Mouse (Mus musculus): ENCODE measurements around the gene Kif27.
A peak's percentile ranks its signal among the peaks of the same experiment; 100 is the strongest.

The Kif27 gene

GRCm38 (mm10) chr13:58364353-58365175 is 5.6 kb upstream of the Kif27 start:
- no peak for DNase-seq (ENCODE audit: low spot score in 2 of 2)

DNA sequence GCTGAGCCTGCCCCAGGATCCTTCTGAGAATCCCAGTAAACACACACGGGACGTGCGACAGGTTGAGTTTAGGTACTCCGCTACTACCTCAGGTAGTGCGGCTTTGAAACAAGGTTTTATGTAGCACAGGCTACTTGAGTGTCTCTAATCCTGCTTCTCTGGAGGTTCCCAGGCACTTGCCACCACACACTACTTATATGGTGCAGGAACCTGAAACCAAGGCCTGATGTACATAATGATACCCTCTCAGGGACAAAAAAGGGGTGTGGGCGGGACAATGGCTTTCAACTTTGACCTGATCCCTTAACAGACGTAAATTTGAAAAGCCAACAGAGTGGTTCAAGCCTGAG is 357 bp upstream of the Kif27 start:
- DNase-seq (ENCODE audit: low spot score in 2 of 2): no peak

DNA sequence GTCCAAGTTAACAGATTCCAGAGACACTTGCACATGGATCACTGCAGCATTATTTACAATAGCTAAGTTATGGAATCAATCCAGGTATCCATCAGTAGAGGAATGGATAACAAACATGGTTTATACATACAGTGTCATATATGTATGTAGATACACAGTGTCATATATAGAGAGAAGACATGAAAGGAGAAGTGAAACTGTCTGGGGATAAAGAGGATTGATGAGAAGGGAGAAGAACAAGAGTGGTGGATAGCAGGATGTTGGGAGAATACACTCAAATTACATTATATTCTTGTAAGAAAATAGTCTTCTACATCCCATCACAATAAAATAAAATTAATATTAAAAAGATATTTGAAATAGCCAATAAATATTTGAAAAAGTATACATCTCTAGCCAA is 5.9 kb downstream of the Kif27 start:
- DNase-seq (ENCODE audit: low spot score in 2 of 2): no peak

GRCm38 (mm10) chr13:58350606-58351005 is 8.3 kb downstream of the Kif27 start:
- no peak for DNase-seq (ENCODE audit: low spot score in 2 of 2)

- DNase-seq (ENCODE audit: low spot score in 2 of 2): peak; percentile 21 to 45
Measured at GRCm38 (mm10) chr13:58344505-58344904, 14.4 kb downstream of the Kif27 start.

- DNase-seq (ENCODE audit: low spot score in 2 of 2): no peak
Measured at GRCm38 (mm10) chr13:58337456-58337855, 21.5 kb downstream of the Kif27 start.

DNA sequence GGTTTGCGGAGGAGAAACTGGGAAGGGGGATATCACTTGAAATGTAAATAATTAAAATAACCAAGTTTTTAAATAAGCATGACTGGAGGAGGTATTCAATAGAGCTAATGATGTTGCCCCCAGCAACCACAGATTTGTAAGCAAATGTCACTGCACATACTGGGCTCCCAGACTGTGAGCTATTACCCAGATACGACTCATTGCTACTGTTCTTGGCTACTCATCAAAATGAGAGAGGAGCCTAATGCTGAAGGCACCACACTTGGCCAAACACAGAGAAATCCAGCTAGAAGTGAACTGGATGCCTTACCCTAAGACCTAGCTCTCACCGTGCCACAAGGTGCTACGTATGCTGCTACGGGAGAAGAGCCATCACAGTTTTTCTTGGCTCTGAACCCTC is 24.8 kb downstream of the Kif27 start:
- no peak for DNase-seq (ENCODE audit: low spot score in 2 of 2)

DNA sequence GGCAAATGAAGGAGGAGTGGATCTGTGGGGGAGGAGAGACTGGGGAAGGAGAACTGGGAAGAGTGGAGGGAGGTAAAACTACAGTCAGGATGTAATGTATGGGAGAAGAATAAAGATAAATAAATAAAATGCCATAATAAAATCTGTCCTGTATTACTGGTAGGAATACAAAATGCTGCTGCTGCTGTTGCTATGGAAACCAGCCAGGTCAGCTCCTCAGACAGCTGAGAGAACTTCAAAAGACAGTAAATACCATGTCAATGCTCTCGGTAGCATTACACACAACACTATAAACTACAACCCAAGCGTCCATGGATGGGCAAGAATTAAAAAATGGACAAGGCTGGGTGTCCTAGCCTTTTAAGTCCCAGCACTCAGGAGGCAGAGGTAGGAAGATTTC is 41.2 kb downstream of the Kif27 start:
- DNase-seq (ENCODE audit: low spot score in 2 of 2): peak in 1 of 2 experiments; percentile 3

DNA sequence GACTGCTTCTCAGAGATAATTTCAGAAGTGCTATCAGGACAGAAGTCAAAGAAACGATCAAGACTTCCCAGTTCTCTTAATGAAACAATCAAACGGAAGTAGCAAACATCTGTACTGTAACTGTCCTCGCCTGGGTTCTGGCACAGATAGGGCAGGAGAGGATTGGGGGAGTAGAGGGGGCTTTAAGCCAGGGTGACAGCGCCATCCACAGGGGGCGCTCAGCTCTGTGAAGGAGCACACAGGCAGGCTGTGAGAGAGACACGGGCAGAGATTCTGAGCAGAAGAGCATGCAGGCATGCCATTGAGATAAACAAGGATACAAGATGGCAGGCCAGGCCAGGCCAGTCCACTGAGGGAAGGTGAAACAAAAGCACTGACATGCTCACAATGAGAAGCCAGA is 43.9 kb downstream of the Kif27 start:
- no peak for DNase-seq (ENCODE audit: low spot score in 2 of 2)

GRCm38 (mm10) chr13:58313758-58314157 is 45.2 kb downstream of the Kif27 start:
- DNase-seq (ENCODE audit: low spot score in 2 of 2): no peak

GRCm38 (mm10) chr13:58311351-58311750 is 47.6 kb downstream of the Kif27 start:
- DNase-seq (ENCODE audit: low spot score in 2 of 2): no peak

- no peak for DNase-seq (ENCODE audit: low spot score in 2 of 2)
Measured at GRCm38 (mm10) chr13:58309499-58309898, 49.4 kb downstream of the Kif27 start.

DNA sequence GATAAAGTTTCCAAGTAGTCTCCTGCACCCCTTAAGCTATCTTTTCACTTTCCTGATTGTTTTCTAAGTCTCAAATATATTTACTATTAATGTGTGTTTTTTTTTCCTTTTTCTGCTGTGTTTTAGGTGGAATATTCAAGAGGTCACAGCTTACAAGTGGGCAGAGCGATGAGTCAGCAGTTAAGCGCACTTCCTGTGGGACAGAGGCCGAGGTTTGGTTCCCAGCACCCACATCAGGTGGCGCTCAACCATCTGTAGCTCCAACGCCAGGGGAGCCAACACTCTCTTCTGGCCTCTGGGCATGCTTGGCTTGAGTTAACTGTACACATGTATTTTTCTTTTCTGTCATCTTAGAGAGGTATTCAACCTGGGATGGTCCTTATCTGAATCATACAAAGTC is 51.5 kb downstream of the Kif27 start:
- no peak for DNase-seq (ENCODE audit: low spot score in 2 of 2)

- DNase-seq (ENCODE audit: low spot score in 2 of 2): no peak
Measured at GRCm38 (mm10) chr13:58305230-58305629, 53.7 kb downstream of the Kif27 start.

DNA sequence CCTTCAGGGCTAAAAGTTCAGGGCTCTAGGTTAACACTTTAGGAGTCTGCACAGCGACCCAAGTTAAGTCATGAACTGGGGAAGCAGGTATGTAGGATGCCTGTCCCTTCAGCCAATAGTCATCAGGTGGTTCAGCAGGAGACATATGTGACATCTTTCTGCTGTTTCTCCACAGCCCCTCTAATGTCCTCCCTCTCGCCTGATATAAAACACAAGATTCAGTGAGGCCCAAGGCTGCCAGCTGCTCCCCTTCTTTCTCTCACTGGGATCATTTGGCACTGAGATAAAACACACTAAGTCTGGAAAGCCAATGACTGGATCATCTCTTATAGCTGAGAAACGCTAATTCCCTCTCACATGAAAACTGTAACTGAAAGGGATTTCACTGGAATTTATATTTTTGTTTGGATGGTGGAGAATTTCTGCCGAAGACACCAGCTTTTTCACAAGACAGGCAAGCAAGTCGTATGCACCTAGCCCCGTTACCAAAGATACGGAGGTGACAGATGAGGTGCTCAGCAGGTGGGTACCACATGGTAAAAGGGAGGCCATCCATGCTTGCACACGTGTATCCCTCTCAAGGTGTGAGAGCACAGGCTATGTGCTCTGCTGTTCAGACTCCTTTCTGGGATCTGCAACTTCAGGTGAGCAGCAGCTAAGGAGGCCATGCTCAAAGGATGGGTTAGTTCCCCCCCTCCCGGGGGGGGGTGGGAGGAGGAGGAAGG is 56.3 kb downstream of the Kif27 start:
- DNase-seq (ENCODE audit: low spot score in 2 of 2): no peak

DNA sequence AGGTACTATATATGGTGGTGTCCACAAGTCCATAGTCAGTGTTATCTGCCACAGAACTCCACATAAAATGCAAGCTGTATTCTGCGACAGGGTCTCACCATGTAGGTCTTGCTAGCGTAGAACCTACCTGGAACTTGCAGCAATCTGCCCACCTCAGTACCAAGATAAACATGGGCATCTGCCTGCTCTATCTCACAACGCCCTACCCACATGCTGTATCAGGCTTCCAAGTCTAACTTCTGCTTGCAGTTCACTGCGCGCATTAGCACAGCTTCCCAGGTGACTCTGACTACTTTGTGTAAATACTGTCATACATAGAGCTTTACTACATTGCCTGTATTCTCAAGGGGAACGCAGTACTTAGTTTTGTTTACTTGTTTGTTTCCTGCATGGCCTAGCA is 57.0 kb downstream of the Kif27 start:
- DNase-seq (ENCODE audit: low spot score in 2 of 2): no peak

GRCm38 (mm10) chr13:58298756-58299155 is 60.2 kb downstream of the Kif27 start:
- no peak for DNase-seq (ENCODE audit: low spot score in 2 of 2)

- DNase-seq (ENCODE audit: low spot score in 2 of 2): no peak
Measured at GRCm38 (mm10) chr13:58295582-58295981, 63.3 kb downstream of the Kif27 start.

DNA sequence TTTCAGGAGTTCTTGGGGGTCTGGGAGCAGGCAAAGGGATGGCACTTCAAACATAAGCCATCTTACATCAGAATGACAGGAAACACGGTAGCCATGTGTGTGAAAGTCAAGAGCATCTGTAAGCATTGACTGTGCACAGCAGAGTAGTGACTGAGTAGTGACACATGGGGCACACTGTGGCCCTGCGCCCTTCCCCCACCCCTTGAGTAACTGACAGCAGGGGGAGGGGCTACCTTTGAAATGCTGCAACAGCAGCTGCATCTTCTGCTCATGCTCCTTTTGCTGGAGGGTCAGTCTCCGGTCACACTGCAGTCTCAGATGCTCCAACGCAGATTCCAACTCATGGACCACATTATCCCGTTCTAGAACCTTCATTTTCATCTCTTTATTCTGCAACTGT is 66.1 kb downstream of the Kif27 start:
- DNase-seq (ENCODE audit: low spot score in 2 of 2): no peak

DNA sequence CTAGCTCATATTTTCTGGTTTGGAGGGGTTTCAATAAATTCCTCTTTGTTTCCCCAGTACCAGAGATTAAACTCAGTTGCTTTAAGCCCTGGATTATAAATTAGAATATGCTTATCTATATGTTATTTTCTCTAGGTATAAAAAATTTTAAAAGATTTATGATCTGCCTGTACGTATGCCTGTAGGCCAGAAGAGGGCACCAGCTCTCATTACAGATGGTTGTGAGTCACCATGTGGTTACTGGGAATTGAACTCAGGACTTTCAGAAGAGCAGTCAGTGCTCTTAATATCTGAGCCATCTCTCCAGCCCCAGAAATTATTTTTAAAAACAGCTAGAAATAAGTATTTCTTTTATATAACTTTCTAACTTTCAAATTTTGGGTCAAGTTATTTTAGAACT is 69.6 kb downstream of the Kif27 start:
- no peak for DNase-seq (ENCODE audit: low spot score in 2 of 2)

DNA sequence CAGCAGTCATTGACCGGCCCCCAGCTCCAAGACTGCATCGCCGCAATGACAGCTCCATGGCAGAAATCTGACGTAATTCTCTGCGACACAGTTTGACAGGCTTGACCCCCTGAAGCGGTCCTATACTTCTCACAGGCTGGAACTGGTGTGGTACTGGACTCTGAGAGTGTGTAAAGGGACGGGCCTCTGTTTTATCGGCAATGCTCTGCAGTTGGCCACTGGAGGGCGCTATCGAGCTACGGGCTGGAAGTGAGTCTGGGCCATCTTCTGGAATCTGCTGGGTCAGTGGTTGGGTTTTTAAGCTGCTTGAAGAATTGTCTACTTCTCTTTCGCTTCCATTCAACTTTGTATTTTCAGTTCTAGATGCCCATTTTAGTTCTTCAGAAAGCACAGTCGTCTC is 71.1 kb downstream of the Kif27 start:
- DNase-seq (ENCODE audit: low spot score in 2 of 2): peak; percentile 58 to 81

DNA sequence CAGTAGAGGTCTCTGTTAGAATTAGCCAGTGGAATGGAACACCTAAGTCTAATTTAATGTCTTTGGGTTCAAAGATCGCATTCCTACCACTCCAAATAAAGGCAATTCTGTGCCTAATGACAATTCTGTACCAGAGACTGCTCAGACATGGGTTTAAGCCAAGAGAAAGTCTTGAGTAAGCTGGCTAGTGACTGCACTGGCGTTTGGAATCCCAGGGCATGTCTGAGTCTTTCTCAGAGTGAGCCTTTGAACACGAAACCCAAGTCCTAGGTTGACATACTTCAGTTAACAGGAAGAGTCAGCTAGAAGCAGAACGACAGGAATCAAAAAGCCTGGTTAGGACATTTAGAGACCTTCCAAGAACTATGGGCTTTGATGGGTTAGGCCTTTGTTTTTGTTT is 75.5 kb downstream of the Kif27 start:
- no peak for DNase-seq (ENCODE audit: low spot score in 2 of 2)

DNA sequence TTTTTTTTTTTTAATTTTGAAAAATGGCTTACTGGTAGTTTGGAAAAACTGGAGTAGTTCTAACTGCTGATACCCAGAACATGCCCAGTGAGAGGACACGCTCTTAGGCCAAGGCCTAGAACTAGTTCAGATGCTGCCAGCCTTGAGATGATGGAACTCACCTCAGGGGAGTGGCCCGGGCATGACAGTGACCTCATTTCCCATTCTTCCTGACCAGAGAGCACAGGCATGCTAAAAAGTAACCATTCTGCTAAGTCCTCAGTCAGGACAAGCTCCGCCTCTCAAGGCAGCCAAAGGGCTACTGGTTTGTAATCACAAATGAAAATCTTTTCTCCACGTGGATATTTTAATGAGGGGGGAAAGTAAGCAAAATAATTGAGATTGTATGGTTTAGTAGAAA is 77.0 kb downstream of the Kif27 start:
- no peak for DNase-seq (ENCODE audit: low spot score in 2 of 2)
